Mouse (Mus musculus): ENCODE measurements around the gene Klc1.

Klc1 gene

DNA sequence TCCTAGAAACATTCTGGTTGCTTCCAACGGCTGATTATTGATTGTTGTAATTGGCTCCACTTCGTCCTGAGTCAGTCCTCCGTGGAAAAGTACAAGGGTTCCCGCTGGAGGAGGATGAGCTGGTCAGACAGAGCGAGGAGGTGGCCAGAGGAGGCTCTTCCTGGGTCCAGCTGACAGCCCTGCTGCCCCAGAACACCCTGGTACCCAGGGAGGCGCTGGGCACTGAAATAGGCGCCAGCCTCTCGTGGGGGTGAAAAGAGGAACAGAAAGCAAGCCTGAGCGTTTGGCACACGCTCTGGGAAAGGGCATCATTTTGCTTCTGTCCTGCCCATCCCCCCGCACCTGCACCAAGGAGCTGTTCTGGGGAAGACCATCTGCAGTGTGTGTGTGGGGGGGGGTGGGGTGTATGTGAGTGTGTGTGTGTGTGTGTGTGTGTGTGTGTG, 14.6 kb upstream of the Klc1 start:
- DNase-seq (ENCODE audit: low read depth, low spot score): peak; percentile 46

DNA sequence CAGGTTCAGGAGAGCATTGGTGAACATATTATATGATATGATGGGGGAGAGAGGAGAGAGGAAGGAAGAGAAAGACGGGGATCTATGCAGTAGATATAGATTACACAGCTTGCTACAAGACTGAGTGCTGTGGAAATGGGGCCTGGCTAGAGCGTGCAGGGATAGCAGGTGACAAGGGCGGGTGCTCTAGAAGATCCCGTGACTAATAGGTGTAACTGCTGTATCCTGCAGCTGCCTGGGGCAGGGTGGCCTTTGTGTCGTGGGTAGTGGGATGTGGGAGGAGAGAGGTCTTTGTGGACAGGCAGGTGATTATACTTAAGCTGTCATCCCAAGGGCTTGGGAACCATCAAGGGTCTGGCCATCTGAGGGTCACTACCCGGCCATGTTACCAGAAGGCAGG, 13.4 kb upstream of the Klc1 start:
- DNase-seq (ENCODE audit: low read depth, low spot score): no peak

DNA sequence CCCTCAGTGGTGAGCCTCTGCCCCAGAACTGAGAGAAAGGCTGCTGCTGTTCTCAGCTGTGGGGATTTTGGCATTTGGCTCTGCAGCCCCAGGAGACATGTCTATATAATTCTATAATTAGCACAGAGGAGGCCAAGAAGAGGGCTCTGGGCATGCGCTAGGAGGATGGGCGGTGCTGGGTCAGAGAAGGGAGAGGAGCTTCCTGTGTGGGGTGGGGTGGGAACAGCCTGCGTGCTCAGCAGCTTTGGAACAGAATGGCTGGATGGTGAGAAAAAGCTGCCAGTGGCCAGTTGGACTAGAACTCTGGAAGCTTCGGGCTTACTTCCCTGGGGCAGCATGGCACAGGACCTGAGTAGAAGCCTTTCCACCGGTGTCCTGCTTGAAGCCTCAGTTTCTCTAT, 12.6 kb upstream of the Klc1 start:
- peak; percentile 84 for DNase-seq (ENCODE audit: low read depth, low spot score)

DNA sequence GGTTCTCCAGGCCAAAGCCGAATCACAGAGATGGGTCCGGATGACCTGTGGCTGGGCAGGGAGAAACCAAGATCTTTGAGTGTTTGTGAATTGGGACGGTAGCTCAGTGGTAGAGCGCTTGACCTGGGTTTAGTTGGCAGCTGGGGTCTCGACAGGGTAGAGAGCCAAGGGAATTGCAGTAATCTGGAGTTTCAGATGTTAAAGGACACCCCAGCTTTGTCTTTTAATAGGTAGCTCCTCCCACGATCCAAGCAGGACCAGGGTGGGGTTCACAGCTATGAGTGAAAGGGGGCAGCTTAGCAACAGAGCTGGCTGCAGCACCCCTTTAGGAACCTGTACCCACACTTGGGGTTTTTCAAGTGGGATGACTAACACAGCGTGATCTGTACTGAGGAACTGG, 11.2 kb upstream of the Klc1 start:
- DNase-seq (ENCODE audit: low read depth, low spot score): no peak

DNA sequence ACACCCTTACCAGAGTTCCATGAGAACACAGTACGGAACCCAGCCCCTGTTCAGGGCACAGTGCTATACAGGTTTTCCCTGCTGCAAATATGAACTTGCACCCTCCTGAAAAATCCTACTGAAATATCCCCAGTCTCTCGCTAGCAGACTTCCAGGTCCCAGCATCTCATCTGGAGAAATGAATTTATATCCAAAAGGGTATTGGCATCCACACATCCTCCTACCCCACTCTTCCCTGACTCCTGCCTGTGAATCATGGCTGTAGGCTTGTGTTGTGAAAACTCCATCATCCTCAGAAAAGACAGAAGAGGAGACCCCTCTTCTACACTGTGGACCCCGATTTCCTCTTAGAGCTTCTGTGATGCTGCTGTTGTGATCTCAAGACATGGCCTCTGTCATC, 7.9 kb upstream of the Klc1 start:
- DNase-seq (ENCODE audit: low read depth, low spot score): peak; percentile 54

DNA sequence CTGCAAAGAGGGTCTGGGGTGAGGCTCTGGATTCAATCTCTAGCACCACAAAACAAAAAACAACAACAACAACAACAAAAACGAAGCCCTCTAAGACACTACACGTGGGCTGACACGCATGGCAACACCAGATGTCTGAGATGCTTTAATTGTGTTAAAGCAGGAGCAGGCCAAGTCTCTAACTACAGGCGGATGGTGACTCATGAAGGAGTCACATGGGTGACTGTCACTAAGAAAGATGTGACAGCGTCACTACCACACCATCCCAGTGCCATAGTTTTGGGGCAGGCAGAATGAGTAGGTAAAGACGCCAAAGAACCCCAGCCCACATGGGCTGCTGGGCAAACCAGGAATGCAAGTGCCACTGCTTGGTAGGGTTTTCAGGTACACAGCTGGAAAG, 6.2 kb upstream of the Klc1 start:
- peak; percentile 76 for DNase-seq (ENCODE audit: low read depth, low spot score)

DNA sequence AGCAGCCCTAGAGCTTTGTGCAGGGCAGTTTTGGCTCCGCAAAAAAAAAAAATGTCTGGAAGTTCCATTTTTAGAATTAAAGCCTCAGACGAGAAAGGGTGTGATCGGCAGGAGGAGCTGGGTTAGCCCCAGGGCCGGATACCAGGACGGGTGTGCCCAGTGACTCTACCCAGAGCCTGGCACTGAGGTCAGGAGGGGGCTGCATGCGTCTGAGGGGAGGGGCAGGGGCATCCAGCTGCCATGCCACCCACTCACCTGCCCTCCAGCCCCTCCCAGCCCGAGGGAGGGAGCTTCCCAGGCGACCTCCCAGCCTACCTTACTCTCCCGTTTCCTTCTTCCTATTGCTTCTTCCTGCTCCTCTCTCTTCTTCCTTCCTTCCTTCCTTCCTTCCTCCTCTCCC, 5.3 kb upstream of the Klc1 start:
- no peak for DNase-seq (ENCODE audit: low read depth, low spot score)

DNA sequence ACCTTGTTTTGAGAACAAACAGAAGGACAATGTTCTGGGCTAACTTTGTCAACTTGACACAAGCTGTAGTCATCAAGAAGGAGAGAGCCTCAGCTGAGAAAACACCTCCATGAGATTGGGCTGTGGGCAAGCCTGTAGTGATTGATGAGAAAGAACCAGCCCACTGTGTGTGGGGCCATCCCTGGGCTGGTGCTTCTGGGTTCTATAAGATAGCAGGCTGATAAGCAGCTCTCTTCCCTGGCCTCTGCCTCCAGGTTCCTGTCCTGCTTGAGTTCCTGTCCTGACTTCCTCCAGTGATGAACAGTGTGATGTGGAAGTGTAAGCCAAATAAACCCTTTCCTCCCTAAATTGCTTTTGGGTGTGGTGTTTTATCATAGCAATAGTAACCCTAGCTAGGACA, 3.9 kb upstream of the Klc1 start:
- DNase-seq (ENCODE audit: low read depth, low spot score): no peak

DNA sequence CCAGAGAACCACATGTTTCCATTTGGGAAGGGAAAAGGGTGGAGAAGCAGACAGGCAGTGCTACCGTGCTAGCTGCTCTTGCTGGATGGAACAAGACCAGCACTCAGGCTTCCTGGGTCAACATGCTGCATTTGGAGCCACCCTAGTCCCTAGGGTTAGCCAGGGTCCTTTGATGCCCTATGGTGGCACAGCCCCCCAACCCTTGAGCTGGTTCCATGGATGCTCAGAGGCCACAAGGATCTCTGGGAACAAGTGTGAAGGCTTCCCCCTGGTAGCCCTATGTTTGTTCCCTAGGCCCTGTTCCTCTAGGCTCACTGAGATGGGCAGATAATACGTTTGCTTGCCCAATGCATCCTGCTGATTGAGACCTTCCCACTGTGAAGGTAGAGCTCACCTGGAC, 3.4 kb upstream of the Klc1 start:
- DNase-seq (ENCODE audit: low read depth, low spot score): no peak

DNA sequence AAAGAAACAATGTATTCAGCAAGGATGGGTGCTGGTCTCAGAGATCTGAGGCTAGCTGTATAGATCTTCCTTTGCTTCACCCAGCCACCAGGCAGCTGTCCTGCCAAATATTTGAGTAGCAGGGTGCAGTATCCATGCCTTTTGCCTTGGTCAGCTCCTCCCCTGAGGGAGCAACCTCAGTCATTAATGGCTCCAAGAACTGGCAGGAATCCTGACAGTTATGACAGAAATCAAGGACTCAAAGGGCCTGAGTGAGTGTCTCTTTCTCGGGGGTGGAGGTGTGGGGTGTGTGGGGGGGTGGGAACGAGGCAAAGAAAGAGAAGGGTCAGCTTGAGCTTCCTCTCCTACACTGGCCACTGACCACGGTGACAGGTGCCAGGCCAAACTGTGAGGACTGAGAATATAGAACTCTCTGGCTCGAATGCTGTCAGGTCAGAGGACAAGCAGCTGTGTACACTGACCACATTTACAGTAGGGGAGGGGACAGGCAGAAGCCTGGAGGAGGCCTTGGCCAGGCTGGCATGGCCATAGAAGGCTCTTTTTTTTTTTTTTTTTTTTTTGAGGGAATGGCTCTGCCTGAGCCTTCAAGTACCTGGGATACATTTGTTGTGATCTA, 2.5 kb upstream of the Klc1 start:
- DNase-seq (ENCODE audit: low read depth, low spot score): no peak

DNA sequence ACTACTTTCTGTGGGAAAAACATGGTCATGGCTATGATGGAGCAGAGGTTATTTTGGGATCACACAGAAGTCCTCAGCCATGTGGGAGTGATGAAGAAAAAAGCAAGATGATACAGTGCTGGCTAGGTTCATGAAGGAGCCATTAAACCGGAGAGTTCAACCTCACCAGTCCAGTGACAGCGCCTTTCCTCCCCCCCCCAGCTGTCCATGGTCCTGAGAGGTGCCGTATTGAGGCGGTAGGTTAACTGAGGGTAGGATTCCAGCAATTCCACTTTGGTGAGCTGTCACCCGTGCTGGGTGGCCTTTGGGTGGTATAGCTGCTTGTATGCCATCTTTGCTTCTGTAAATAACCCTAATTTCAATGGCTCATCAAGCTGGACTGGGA, 2.0 kb upstream of the Klc1 start:
- no peak for DNase-seq (ENCODE audit: low read depth, low spot score)

DNA sequence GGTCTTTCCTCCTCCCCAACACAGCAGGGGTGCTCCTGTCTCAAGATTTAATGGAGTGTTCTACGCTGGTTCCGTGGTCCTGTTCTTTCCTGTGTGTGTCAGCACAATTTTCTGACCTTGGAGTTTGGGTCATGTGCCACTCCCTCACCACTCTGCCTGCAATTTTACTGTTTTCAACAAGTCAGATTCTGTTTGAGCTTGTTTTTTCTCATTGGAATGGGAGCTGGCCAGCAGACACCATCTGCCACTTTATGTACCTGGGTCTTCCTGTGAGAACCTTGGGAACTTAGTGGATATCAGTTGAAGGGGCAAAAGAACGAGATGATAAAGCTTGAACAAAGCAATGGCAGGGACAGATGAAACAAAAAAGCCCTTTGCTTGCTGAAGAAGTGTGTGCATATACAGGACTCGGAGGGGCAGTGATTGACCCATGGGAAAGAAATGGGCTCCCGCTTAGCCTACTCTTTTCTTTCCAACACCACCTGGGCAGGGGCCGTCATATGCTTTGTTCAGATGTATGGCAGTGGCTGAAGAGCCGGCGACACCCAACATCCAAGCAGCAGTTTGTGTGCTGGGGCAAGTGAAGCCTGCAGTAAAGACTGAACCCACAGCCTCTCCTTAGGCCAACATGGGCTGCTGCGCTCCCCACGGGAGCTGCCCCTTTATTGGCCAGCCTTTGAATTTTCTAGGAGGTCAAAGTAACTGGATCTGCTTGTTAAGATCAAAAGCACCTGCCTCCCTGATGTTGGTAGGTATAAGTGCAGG, 906 bp upstream of the Klc1 start:
- DNase-seq (ENCODE audit: low read depth, low spot score): peak; percentile 49

DNA sequence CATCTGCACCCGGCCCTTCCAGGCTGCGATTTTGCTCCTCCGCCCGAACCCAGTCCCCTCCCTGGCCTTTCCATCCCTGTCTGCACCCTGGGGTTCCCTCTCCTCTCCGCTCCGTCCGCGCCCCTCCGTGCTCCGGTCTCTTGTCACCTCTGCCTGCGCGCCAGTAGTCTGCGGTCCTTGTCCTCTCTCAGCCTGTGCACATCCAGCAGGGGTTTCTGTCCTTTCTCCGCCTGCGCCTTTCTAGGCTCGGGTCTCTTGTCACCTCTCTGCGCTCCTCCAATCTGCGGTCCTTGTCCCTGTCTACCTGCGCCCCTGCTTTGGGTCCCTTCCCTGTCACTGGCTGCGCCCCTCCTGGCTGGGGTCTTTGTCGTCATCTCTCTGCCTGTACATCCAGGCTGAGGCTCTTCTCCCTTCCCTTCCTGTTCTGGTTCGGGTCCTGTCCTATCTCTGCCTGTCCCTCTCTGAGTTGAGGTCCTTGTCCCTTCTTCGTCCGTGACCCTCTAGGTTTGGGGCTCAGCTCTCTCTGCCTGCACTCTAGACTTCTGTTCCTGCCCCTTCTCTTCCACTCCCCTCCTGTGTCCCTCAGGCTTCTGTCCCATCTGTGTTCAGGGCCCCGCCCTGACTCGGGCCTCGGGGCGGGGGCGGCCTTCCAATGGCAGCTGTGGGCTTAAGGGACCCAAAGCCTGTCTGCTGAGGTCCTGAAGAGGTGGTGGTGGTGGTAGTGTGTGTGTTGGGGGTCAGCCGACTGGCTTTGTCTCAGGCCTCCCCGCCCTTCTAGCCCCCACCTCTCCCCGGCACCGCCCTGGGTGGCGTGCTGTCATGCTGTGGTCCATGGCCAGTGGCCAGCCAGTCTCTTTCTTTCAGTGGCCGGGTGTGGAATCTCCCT, 770 bp downstream of the Klc1 start:
- peak; percentile 71 for DNase-seq (ENCODE audit: low read depth, low spot score)

DNA sequence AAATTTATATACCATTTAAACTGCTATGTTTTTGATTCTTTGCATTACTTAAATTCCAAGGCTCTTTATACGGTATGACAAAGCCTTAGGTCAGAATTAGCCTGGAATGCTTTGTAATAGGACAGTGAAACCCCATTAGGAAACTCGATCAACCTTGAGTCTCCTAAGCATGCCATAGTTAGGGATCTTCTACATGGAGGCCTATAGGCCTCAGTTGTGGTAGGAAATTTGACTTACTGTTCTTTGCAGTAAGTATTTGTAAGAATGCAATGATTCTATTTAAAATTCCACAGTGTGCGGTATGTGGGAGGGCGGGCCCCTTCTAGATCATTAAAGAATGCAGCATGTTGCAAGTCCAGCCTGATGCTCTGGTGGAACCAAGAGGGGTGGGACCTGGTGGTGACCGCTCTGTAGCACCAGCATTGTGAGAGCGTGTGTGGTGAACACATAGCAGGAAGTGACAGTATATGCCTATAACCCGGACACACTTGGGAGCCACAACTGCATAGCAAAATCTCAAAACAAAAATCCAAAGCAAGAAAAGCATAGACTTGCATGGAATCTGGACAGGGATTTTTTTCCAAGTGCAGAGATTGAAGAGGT, 1.8 kb downstream of the Klc1 start:
- DNase-seq (ENCODE audit: low read depth, low spot score): no peak

DNA sequence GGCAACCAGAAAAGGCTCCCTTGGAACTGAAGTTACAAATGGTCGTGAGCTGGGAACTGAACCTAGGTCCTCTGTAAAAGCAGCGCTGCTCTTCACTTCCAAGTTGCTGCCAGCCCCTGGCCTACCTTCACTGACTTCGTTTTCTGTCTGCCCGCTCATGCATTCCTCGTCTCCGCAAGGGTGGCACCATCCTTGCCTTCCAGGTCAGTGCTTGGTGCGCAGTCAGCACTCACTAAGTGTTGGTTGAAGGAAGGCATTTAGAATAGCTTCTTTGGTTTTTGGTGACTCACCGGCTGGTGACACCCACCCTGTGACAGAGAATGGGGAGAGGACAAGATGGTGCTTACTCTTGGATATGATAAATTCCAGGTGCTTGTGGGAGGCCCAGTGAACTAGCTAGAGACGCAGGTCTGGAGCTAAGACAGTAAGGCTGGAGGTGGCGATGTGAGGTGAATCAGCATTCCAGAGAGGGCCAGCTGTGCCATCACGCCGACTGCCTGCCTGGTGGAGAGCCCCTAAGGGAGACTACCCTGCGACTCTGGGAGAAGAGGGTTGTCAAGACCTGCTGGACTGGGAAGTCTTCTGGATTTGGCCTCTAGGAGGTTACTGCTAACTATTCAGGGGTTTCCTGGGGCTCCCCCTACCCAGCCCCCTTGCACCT, 4.1 kb downstream of the Klc1 start:
- DNase-seq (ENCODE audit: low read depth, low spot score): peak; percentile 81

DNA sequence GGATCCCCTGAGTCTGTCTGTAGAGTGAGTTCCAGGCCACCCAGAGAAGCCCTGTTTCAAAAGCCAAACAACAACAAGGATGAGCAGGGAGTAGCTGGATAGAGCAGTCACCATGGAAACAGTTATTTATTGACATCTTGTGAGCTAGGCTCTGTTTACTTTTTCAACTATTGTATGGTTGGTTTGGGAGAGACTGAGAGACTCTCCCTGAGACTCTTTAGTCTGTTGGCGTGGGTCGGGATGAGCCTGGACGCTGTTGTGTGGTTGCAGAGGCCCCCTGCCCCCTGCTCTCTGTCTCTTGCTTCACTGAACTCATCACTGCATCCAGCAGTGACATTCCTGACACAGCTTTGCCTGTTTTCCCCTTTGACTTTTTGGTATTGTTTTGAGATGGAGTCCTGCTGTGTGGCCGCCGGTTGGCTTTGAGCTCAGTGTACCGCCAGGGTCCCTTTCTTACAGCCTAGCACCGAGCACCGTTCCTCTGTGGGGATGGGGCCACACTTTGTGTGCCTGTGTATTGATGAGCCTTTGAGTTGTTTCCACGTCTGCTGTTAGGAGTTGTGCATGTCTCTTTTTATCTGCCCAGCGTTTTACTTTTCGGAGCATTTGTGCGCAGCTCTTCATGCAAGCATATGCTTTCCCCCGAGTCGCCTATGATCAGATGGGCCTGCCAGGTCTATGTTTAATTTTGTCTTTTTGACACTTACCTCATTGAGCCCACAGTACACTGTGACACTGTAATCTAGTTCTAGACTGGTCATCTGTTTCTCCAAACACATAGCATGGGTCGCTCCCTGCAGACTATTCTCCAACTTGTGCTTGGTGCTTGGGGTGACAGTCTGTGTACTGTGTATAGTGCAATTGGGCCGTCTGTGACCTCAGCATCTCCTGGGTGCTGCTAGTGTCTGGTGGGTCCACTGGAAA, 7.9 kb downstream of the Klc1 start:
- DNase-seq (ENCODE audit: low read depth, low spot score): peak; percentile 74

DNA sequence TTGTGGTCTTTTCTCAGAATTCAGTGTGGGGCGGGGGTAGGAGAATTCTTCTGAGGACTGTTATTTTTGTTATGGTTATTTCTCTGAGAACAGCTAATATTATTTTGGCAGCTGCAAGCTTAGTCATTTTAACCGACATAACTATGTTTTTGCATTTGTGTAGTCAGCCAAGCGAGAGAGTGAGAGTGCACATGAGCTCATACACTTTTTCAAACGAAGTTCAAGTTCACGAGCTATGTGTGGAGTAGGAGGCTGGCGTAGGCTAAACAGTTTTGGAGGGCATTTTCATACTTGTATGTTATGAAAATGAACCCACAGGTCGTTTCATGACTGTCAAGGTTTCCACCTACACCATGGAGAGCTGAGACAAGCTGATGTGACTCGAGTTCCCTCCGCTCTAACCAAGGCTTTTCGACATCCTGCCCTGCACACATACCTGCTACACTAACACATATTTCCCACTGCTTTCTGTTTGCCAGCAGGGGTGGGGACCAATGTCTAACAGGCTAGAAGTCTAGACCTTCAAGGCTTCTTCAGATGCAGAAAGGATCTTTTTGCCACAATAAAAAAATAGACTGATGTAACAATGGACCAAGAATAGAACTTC, 9.8 kb downstream of the Klc1 start:
- DNase-seq (ENCODE audit: low read depth, low spot score): peak; percentile 58

DNA sequence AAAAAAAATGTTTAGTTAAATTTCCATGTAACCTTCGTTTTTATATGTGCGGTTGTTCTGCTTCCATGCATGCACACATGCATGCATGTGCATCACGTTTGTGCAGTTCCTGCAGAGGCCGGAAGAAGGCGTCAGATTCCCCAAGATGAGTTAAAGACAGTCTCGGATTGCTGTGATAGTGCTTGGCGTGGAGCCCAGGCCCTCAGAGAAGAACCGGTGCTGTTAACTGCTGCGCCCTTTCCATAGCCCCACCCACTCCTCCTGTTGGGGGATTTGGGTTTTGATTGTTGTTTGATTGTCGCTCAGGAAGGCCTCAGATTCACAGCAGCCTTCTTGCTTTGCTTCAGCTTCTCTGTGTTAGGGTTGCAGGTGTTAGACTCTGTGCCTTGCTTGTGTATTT, 10.7 kb downstream of the Klc1 start:
- DNase-seq (ENCODE audit: low read depth, low spot score): peak; percentile 81

DNA sequence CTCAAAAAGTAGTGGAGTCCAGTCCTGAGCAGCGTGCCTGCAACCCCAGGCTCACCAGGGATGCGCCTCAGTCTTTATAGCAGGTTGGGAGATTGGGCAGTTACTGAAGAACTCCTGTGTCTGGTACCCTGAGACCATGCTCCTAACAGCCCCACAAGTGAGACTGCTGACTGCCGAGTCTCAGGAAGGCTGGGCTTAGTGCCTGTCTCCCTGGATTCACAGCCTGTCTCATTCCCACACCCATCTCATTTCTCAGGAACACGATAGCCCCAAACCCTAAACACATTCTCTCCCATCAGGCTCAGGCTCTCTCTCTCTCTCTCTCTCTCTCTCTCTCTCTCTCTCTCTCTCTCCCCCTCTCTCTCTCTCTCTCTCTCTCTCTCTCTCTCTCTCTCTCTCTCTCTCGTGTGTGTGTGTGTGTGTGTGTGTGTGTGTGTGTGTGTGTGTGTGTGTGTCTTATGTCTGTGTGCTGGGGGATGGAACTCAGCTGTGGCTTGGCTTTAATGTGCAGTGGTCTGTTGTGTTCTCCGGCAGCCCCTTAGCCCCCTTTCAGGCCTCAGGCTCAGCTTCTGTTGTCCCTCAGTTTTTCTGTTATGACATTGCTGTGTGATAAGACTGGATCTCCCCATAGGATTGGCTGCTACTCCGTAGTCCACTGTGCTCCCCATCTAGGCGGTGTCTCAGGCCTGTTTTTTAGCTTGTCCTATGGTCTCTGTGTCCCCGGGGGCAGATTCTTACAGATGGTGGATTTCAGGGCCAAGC, 11.3 kb downstream of the Klc1 start:
- peak; percentile 60 for DNase-seq (ENCODE audit: low read depth, low spot score)

All from brain, adult 2 months (tissue).